Mouse (Mus musculus) midbrain, embryonic 13.5 days (tissue): ENCODE measurements around the gene Fam120a. TPM values are rescaled to one million over a fixed set of nuclear protein-coding genes. Genes with fewer than 3 reads are reported as not detected.

ENCODE experiments used
- ATAC-seq: fragments of 200-750 bp; cut with Nextera tagmentation; 2 replicates; pipeline ENCODE4 v1.8.0; 2017; ENCODE audit warnings: mild to moderate bottlenecking, moderate TSS enrichment, moderate library complexity
- H3K27ac ChIP-seq: fragments of 300-500 bp; sonication (generic); 2 replicates; pipeline ENCODE4 v1.5.1; 2015; ENCODE audit warnings: inconsistent platforms, mild to moderate bottlenecking, moderate library complexity
- H3K27me3 ChIP-seq: fragments of 300-500 bp; sonication (generic); 2 replicates; pipeline ENCODE4 v1.6.1; 2015; ENCODE audit warnings: mild to moderate bottlenecking, inconsistent platforms
- H3K36me3 ChIP-seq: fragments of 300-500 bp; sonication (generic); 2 replicates; pipeline ENCODE4 v1.6.1; 2015; ENCODE audit warnings: mild to moderate bottlenecking, inconsistent platforms
- H3K4me1 ChIP-seq: fragments of 300-500 bp; sonication (generic); replicated peaks from 2 replicates; pipeline ENCODE4 v1.6.1; 2015; ENCODE audit warnings: inconsistent platforms
- H3K4me2 ChIP-seq: fragments of 300-500 bp; sonication (generic); replicated peaks from 2 replicates; pipeline ENCODE4 v1.6.1; 2015; ENCODE audit warnings: moderate library complexity, mild to moderate bottlenecking, inconsistent platforms
- H3K4me3 ChIP-seq: fragments of 300-500 bp; sonication (generic); replicated peaks from 2 replicates; pipeline ENCODE4 v1.5.1; 2015; ENCODE audit warnings: mild to moderate bottlenecking, inconsistent platforms
- H3K9ac ChIP-seq: fragments of 300-500 bp; sonication (generic); replicated peaks from 2 replicates; pipeline ENCODE4 v1.6.1; 2015; ENCODE audit warnings: mild to moderate bottlenecking, inconsistent platforms
- H3K9me3 ChIP-seq: fragments of 300-500 bp; sonication (generic); 2 replicates; pipeline ENCODE4 v1.6.1; 2016; ENCODE audit warnings: mild to moderate bottlenecking, inconsistent platforms
- WGBS: fragments of 180-500 bp; shearing (Covaris S2); methylation state at CpG from one replicate; pipeline ENCODE4 v1.1.7; 2015; 5-methylcytosine and 5-hydroxymethylcytosine counted together
- polyA plus RNA-seq: library from polyadenylated mRNA; unstranded; fragments of >200 nt; fragmentation: Nextera tagmentation; extraction: Ambion mirVana; gene quantifications from 2 replicates; pipeline ENCODE4 v1.2.1, GENCODE M21; 2015

Gene Fam120a
- polyA plus RNA-seq, 1 experiment from 2014 or later, result 12.2 TPM

DNA sequence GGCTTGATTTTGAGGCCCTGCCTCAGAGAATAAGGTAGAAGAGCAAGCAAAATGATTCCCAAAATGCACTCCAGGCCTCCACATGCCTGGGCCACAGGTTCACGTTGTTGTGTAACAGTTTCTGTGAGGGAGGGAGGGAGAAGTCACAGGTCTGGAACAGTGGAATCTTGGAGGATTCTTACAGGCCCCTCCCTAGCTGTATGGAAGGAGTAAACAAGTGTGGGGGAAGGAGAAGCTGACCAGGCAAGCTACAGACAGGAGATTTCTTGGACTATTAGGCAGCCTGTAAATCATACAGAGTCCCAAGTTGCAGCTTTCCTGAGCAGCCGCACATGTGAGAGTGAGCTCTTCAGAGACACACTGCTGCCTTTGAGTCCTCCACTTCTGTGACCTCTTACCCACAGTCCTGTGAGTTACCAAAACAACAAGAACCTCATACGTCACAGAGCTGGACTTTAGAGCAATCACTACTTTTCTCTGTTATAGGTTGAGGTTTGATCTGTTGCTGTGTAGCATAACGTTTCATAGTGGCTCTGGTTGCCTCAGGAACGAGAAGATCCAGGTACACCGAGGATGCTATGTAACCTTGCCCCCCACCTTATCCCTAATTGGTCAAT lies 14.8 kb upstream of the Fam120a start:
- Histone ChIP-seq H3K36me3 (no peaks in the 10 kb centered on the region), H3K27ac (no peak overlapping the region), H3K4me1 (no peaks in the 10 kb centered on the region), H3K27me3 (no peaks in the 10 kb centered on the region), H3K9me3 (no peaks in the 10 kb centered on the region; the same call in 1 of the 2 replicates), H3K9ac (no peak overlapping the region), H3K4me3 (no peak overlapping the region), H3K4me2 (no peak overlapping the region)
- ATAC-seq, result no peak
- 88% methylated on average over 6 of the region's 6 CpGs for WGBS

DNA sequence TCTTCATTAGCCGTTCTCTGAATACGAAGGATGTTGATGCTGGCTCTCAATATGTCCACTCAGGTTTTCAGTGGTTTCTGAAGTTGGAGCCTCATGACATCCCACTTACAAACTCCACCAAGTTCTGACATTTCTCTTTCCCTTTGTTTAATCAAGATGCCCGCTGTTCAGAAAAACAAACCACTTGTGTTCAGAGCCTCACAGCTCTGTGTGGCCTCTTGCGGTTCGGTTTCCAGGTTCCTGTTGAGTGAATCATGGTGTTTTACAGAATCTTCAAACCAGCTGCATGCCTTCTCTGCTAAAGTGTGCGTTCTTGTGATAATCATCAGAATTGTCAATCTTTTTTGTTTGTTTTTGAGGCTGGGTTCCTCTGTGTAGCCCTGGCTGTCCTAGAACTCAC lies 11.3 kb upstream of the Fam120a start:
- ATAC-seq, result no peak
- Histone ChIP-seq H3K27ac (no peak overlapping the region), H3K4me2 (no peak overlapping the region), H3K36me3 (no peaks in the 10 kb centered on the region), H3K4me1 (no peaks in the 10 kb centered on the region), H3K9ac (no peak overlapping the region), H3K4me3 (no peak overlapping the region), H3K27me3 (no peaks in the 10 kb centered on the region), H3K9me3 (no peaks in the 10 kb centered on the region)
- 89% methylated on average over 6 of the region's 6 CpGs for WGBS

DNA sequence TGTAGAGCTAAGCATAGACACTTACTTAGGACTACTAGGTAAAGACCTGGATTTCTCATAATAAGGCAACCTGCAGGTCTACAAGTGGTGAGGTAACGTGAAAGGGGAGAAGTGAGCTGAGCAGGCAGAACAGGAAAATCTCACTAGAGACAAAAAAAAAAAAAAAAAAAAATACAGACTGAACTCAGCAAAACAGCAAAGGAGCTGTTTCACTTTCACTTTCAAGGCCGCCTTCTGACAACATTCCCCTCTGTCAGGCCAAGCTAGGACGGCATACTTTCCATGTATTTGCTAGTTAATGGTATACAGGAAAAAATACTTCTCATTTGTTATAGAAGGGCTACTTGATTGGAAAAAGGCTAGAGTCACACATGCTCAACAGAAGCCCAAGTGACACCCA lies 10.0 kb upstream of the Fam120a start:
- H3K4me1 ChIP-seq, result 0 out of 2 replicates have a peak, but pooled peaks cover 1% of the 10 kb centered on the region
- ATAC-seq, result no peak
- no peak overlapping the region for H3K9ac ChIP-seq
- H3K4me3 ChIP-seq, result no peak overlapping the region
- H3K4me2 ChIP-seq, result no peak overlapping the region
- H3K9me3 ChIP-seq, result no peaks in the 10 kb centered on the region
- H3K27ac ChIP-seq, result no peak overlapping the region
- no peaks in the 10 kb centered on the region for H3K27me3 ChIP-seq
- WGBS, result 89% methylated on average over 3 of the region's 3 CpGs
- H3K36me3 ChIP-seq, result no peaks in the 10 kb centered on the region

DNA sequence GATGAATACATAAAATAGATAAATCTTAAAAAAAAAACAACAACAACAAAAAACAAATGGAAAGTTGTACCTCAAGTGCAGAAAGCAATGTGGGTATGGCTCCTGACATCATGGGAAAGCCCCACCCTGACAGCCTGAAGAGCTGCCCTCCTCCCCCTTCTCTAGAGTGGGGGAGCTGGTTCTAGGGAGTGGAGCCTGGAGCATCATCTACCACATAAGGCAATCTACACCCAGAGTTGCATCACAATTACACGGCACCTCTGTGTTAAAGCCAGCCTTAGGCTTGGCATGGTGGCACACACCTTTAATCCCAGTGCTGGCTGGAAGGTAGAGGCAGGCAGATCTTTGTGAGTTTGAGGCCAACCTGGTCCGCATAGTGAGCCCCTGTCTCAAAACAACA lies 6.9 kb upstream of the Fam120a start:
- ATAC-seq, result no peak
- no peak overlapping the region for H3K27ac ChIP-seq
- 93% methylated on average over 2 of the region's 2 CpGs for WGBS
- no peaks in the 10 kb centered on the region for H3K27me3 ChIP-seq
- no peaks in the 10 kb centered on the region for H3K9me3 ChIP-seq
- H3K4me1 ChIP-seq, result peaks cover 10% of the 10 kb centered on the region
- H3K4me2 ChIP-seq, result no peak overlapping the region
- no peaks in the 10 kb centered on the region for H3K36me3 ChIP-seq
- no peak overlapping the region for H3K9ac ChIP-seq
- H3K4me3 ChIP-seq, result no peak overlapping the region

DNA sequence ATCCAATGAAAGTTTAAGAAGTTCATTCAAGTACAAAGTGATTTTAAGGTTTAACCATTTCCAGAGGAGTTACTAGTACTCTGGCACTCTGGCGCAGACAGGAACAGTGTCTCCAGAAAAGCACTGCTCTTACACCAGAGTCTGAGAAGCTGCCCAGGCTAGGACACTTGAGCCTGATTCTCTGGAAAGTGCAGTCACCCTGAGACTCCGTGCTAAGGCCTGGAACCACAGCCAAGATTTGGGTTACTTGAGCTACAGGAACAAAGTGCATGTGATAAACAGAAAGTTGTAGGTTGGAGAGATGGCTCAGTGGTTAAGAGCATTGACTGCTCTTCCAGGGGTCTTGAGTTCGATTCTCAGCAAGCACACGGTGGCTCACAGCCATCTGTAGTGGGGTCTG lies 6.4 kb upstream of the Fam120a start:
- H3K4me3 ChIP-seq, result no peak overlapping the region
- 87% methylated on average over 4 of the region's 4 CpGs for WGBS
- H3K27me3 ChIP-seq, result no peaks in the 10 kb centered on the region
- H3K9me3 ChIP-seq, result no peaks in the 10 kb centered on the region
- H3K4me1 ChIP-seq, result peaks cover 14% of the 10 kb centered on the region
- H3K36me3 ChIP-seq, result no peaks in the 10 kb centered on the region
- no peak overlapping the region for H3K27ac ChIP-seq
- no peak overlapping the region for H3K4me2 ChIP-seq
- no peak overlapping the region for H3K9ac ChIP-seq
- no peak for ATAC-seq

DNA sequence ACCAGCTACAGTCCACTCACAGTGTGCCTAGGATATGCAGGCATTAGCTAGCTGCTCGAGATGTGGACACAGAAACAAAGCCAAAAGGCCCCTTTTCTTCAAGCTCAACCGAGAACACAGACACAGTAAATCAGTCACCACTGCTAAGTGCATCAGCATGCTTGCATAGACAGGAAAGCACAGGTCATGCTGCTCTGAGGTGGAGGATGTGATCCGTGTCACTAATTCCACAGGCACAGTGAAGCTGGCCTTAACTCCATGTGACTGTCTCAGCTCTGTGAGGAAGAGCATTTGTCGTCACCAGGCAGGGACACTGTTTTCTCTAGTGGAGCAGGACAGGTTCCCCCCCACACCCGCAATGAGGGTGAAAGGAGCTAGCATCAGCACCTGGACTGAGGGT lies 5.4 kb upstream of the Fam120a start:
- H3K27me3 ChIP-seq, result no peaks in the 10 kb centered on the region
- H3K27ac ChIP-seq, result no peak overlapping the region
- no peaks in the 10 kb centered on the region for H3K9me3 ChIP-seq
- H3K4me2 ChIP-seq, result no peak overlapping the region
- H3K36me3 ChIP-seq, result no peaks in the 10 kb centered on the region
- no peak for ATAC-seq
- H3K4me3 ChIP-seq, result no peak overlapping the region
- H3K4me1 ChIP-seq, result peaks cover 17% of the 10 kb centered on the region
- H3K9ac ChIP-seq, result no peak overlapping the region
- 58% methylated on average over 5 of the region's 5 CpGs for WGBS

DNA sequence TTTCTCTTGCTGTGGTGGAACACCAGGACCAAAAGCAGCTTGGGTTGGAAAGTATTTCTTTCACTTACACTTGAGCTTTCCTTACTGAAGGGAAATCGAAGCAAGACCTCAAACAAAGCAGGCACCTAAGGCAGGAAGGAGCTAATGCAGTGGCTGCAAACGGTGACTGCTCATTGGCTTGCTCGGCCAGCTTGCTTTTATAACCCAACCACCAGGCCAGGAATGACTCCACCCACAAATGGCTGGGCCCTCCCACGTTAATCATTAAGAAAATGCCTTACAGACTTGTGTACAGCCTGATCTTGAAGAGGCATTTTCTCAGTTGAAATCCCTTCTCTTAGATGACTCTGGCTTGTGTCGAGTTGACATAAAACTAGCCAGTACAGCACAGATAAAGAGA lies 3.2 kb upstream of the Fam120a start:
- no peaks in the 10 kb centered on the region for H3K36me3 ChIP-seq
- no peak overlapping the region for H3K9ac ChIP-seq
- no peak overlapping the region for H3K4me2 ChIP-seq
- H3K27ac ChIP-seq, result no peak overlapping the region
- no peak overlapping the region for H3K4me3 ChIP-seq
- H3K27me3 ChIP-seq, result no peaks in the 10 kb centered on the region
- H3K9me3 ChIP-seq, result no peaks in the 10 kb centered on the region
- peaks cover 30% of the 10 kb centered on the region for H3K4me1 ChIP-seq
- no peak for ATAC-seq
- WGBS, result 71% methylated on average over 5 of the region's 5 CpGs

DNA sequence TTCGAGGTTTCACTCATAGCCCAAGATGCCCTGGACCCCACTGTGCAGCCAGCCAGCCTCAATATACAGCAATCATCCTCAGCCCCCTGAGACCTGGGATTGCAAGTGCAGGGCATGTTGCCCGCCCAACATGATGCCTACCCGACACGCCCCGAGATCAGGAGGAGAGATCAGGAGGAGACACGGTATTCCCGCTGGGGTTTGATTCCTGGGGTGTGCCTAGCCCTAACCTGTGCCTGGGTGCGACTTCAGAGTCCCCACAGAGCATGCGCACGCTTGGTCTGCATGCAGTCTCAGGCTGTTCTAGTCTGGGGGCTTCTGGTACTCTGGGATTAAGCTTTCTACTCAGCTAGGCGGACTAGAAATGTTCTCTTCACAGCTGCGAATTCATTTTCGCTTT lies 2.7 kb upstream of the Fam120a start:
- Histone ChIP-seq H3K9ac (no peak overlapping the region), H3K9me3 (no peaks in the 10 kb centered on the region), H3K36me3 (no peaks in the 10 kb centered on the region), H3K4me3 (no peak overlapping the region), H3K27me3 (no peaks in the 10 kb centered on the region), H3K4me1 (peaks cover 34% of the 10 kb centered on the region), H3K27ac (no peak overlapping the region), H3K4me2 (no peak overlapping the region)
- 69% methylated on average over 13 of the region's 13 CpGs for WGBS
- no peak for ATAC-seq

DNA sequence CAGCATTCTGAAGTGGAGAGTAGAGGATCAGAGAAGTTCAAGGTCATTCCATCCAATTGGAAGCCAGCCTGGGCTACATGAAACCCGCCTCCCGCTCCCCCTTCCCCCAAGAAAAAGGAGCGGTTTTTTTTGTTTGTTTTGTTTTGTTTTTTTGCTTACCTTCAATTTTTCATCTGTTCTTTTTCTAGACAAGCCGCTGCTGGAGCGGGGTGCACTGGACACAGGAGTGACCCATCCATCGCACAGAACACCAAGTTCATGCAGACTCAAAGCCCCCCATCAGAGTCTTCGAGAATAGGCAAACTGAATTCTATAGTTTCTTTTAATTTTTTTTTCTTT lies 902 bp upstream of the Fam120a start:
- Histone ChIP-seq H3K27ac (peak overlapping the region; percentile 97), H3K9me3 (no peaks in the 10 kb centered on the region), H3K4me3 (peak overlapping the region; percentile 85), H3K27me3 (no peaks in the 10 kb centered on the region), H3K4me2 (peak overlapping the region; percentile 99), H3K4me1 (peaks cover 51% of the 10 kb centered on the region), H3K36me3 (no peaks in the 10 kb centered on the region), H3K9ac (peak overlapping the region; percentile 97)
- WGBS, result 12% methylated on average over 7 of the region's 7 CpGs
- ATAC-seq, result no peak

DNA sequence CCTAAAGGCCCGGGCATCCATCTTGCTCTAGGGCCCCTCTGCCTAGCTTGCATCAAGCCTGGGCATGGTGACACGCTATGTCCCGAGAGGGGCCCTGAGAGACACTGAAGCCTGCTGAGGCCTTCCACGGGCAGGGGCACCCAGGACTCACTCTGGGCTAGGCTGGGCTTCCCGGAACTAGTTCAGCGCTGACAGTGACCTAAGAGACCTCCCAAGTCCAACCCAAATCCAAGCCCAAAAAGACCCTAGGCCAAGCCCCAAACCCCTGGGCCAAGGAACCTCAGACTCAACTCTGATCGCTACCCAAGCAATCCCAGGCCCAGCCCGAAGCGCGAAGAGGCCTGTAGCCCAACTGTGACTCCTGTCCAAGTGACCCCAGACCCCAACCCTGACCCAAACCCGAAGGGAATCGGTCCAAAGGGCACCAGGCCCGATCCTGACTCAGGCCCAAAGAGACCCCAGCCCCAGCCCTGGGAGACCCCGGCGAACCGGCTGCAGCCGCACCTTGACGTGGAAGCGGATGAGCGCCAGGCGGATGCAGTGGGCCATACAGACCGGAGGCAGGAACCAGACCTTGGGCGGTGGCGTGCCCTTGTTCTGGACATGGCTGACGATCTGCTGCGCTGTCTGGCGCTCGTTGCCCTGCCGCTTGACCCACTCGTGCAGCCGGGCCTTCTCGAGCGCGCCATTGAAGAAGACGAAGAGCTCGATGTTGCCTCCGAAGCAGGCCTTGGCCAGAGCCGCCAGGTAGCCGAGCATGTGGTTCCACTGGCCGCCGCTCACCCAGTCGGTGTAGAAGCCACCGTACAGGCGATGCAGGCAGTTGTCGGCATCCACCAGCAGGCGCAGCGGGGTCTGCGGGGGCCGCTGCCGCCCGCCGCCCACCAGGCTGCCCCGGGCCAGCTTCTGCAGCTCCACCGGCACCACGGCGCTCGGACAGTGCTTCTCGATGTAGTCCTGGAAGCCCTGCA lies 681 bp downstream of the Fam120a start:
- peak overlapping the region; percentile 97 for H3K27ac ChIP-seq
- peak; percentile 37 for ATAC-seq
- H3K27me3 ChIP-seq, result no peaks in the 10 kb centered on the region
- H3K9me3 ChIP-seq, result no peaks in the 10 kb centered on the region
- H3K9ac ChIP-seq, result peak overlapping the region; percentile 97
- peak overlapping the region; percentile 85 for H3K4me3 ChIP-seq
- H3K4me1 ChIP-seq, result peaks cover 48% of the 10 kb centered on the region
- H3K4me2 ChIP-seq, result peak overlapping the region; percentile 99
- H3K36me3 ChIP-seq, result no peaks in the 10 kb centered on the region
- WGBS, result under 1% methylated on average over 57 of the region's 58 CpGs

DNA sequence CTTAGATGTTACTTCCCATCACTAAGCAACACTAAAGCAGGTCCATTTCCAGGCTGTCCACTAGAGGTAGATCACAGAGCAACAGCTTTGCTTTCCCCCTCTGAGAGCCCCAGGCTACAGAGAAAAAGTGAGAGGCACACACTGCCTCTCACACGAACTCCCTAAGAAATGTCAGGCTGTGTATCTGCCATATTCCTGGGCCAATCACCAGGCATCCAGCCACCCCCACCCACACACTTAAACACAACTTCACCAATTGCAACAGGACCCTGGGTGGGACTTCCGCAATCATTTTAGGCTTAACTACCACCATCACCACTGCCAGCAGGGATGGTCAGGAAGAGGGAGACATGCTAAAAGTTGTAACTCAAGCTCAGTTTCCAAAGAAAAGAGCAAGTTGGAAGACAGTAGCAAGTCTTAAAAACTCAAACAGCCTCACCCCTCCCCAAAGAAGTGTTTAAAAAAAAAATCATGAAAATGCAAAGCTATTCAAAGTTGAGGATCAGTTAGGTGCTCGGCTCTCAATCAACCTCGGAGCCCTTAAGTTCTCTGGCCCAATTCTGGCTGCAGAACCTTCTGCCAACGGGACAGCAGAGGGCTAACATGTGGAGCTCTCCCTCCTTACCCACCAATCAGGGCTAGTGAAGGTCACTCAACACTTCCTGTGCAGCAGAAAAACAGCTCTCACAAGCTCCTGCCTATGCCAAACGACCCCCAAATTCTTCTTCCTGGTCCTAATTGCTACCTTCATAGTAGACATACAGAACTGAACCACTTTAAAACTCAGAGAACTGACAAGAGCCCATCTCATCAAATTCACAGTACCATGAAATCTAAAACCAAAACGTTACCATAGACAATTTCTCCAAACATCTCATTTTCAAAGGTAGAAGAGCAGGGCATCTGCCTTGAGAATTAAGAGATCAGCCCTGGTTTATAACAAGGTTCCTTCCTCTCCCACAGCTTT lies 2.0 kb downstream of the Fam120a start:
- 16% methylated on average over 7 of the region's 7 CpGs for WGBS
- H3K36me3 ChIP-seq, result no peaks in the 10 kb centered on the region
- peak overlapping the region; percentile 97 for H3K9ac ChIP-seq
- no peaks in the 10 kb centered on the region for H3K9me3 ChIP-seq
- H3K4me3 ChIP-seq, result peak overlapping the region; percentile 85
- H3K4me2 ChIP-seq, result peak overlapping the region; percentile 99
- ATAC-seq, result peak; percentile 16; the same call in 1 of the 2 replicates
- H3K4me1 ChIP-seq, result peaks cover 50% of the 10 kb centered on the region
- H3K27me3 ChIP-seq, result no peaks in the 10 kb centered on the region
- H3K27ac ChIP-seq, result peak overlapping the region; percentile 97
